Mouse (Mus musculus) CH12.LX (cell line): ENCODE data around the gene Ttc25. TPM values are rescaled to one million over a fixed set of nuclear protein-coding genes. Genes with fewer than 3 reads are reported as not detected.

ENCODE experiments used
- DNase-seq: peaks from one replicate; pipeline ENCODE4 v3.0.0-alpha.2; 2013; ENCODE audit errors: extremely low read depth
- H3K27ac ChIP-seq: 2 replicates; pipeline ENCODE4 v1.5.1; 2012; ENCODE audit warnings: low read depth, mild to moderate bottlenecking, control low read depth, moderate library complexity; ENCODE audit not compliant: insufficient read depth
- H3K27me3 ChIP-seq: replicated peaks from 2 replicates; pipeline ENCODE3; 2012; ENCODE audit warnings: inconsistent platforms
- H3K36me3 ChIP-seq, 2 experiments: replicated peaks in 1 of 2; 2 replicates each; pipeline versions ENCODE3 to v1.6.1; 2012; ENCODE audit warnings: inconsistent platforms in 1 of 2, low read length in 1 of 2, mild to moderate bottlenecking in 1 of 2, mixed read lengths in 1 of 2, moderate library complexity in 1 of 2; ENCODE audit not compliant: control insufficient read depth in 1 of 2, insufficient read depth in 1 of 2
- H3K4me1 ChIP-seq, 2 experiments: 2 replicates each; pipeline ENCODE4 v1.6.1; 2012; ENCODE audit warnings: inconsistent platforms in 1 of 2, moderate library complexity in 1 of 2; ENCODE audit not compliant: insufficient read depth in 2 of 2, control insufficient read depth in 1 of 2
- H3K4me2 ChIP-seq: 2 replicates; pipeline ENCODE4 v1.6.1; 2012; ENCODE audit warnings: low read depth, mild to moderate bottlenecking, control low read depth; ENCODE audit not compliant: poor library complexity, insufficient read depth, severe bottlenecking
- H3K4me3 ChIP-seq, 3 experiments: fragments of 150-350 bp in 1 of 3; sonication (generic) in 1 of 3; replicated peaks in 1 of 3; 2 replicates each; pipeline versions ENCODE3 to v1.5.1; 2011 to 2012; ENCODE audit warnings: low read depth in 2 of 3, low read length in 2 of 3, mild to moderate bottlenecking in 2 of 3, moderate library complexity in 2 of 3, control low read depth in 1 of 3, improper control_type of control experiment in 1 of 3, inconsistent platforms in 1 of 3, mixed read lengths in 1 of 3; ENCODE audit not compliant: poor library complexity in 1 of 3
- H3K79me2 ChIP-seq: replicated peaks from 2 replicates; pipeline ENCODE4 v1.6.1; 2012; ENCODE audit warnings: mild to moderate bottlenecking, moderate library complexity; ENCODE audit not compliant: control insufficient read depth, poor library complexity, insufficient read depth, severe bottlenecking; ENCODE audit errors: extremely low read depth
- H3K9ac ChIP-seq: 2 replicates; pipeline ENCODE4 v1.6.1; 2012; ENCODE audit warnings: low read depth, mild to moderate bottlenecking, control low read depth, moderate library complexity; ENCODE audit not compliant: insufficient read depth
- H3K9me3 ChIP-seq: replicated peaks from 2 replicates; pipeline ENCODE3; 2012; ENCODE audit warnings: low read length, inconsistent platforms, mixed read lengths
- BHLHE40 ChIP-seq: IDR thresholded peaks from 2 replicates; pipeline ENCODE4 v1.6.1; 2011; ENCODE audit warnings: mild to moderate bottlenecking, low read depth, low read length, improper control_type of control experiment
- CHD1 ChIP-seq: IDR thresholded peaks from 2 replicates; pipeline ENCODE4 v1.6.1; 2012; ENCODE audit warnings: low read depth, low read length, improper control_type of control experiment, inconsistent platforms
- E2F4 ChIP-seq: IDR thresholded peaks from 2 replicates; pipeline ENCODE4 v1.6.1; 2011; ENCODE audit warnings: low read depth, low read length, improper control_type of control experiment; ENCODE audit not compliant: insufficient replicate concordance
- ETS1 ChIP-seq: conservative IDR thresholded peaks from 2 replicates; pipeline ENCODE4 v1.6.1; 2012; ENCODE audit warnings: low read depth, mild to moderate bottlenecking, inconsistent platforms, low read length, improper control_type of control experiment, moderate library complexity
- IRF4 ChIP-seq: IDR thresholded peaks from 2 replicates; pipeline ENCODE4 v1.6.1; 2014; ENCODE audit warnings: low read depth, mild to moderate bottlenecking, inconsistent platforms, low read length, improper control_type of control experiment
- JUN ChIP-seq: IDR thresholded peaks from 2 replicates; pipeline ENCODE4 v1.6.1; 2011; ENCODE audit warnings: low read depth, mild to moderate bottlenecking, low read length, improper control_type of control experiment, moderate library complexity; ENCODE audit not compliant: insufficient read depth
- JUND ChIP-seq: conservative IDR thresholded peaks from 2 replicates; pipeline ENCODE4 v1.6.1; 2011; ENCODE audit warnings: low read depth, low read length, improper control_type of control experiment
- KAT2A ChIP-seq: IDR thresholded peaks from 2 replicates; pipeline ENCODE4 v1.6.1; 2012; ENCODE audit warnings: low read length, improper control_type of control experiment, inconsistent platforms; ENCODE audit not compliant: insufficient replicate concordance
- MAFK ChIP-seq: IDR thresholded peaks from 2 replicates; pipeline ENCODE4 v1.6.1; 2011; ENCODE audit warnings: low read length, improper control_type of control experiment; ENCODE audit not compliant: insufficient replicate concordance
- MAX ChIP-seq: IDR thresholded peaks from 2 replicates; pipeline ENCODE4 v1.6.1; 2011; ENCODE audit warnings: low read length, improper control_type of control experiment
- MAZ ChIP-seq: IDR thresholded peaks from 2 replicates; pipeline ENCODE4 v1.6.1; 2012; ENCODE audit warnings: low read depth, mild to moderate bottlenecking, inconsistent platforms, low read length, improper control_type of control experiment, moderate library complexity
- MEF2A ChIP-seq: IDR thresholded peaks from 2 replicates; pipeline ENCODE4 v1.6.1; 2014; ENCODE audit warnings: low read depth, mild to moderate bottlenecking, inconsistent platforms, low read length, improper control_type of control experiment, borderline replicate concordance
- MXI1 ChIP-seq: IDR thresholded peaks from 2 replicates; pipeline ENCODE4 v1.6.1; 2011; ENCODE audit warnings: mild to moderate bottlenecking, low read depth, low read length, improper control_type of control experiment
- MYC ChIP-seq: IDR thresholded peaks from 2 replicates; pipeline ENCODE4 v1.6.1; 2011; ENCODE audit warnings: low read depth, mild to moderate bottlenecking, improper control_type of control experiment, low read length
- NELFE ChIP-seq: IDR thresholded peaks from 2 replicates; pipeline ENCODE4 v1.6.1; 2011; ENCODE audit warnings: low read depth, low read length, improper control_type of control experiment
- PAX5 ChIP-seq: IDR thresholded peaks from 2 replicates; pipeline ENCODE4 v1.6.1; 2012; ENCODE audit warnings: low read length, inconsistent platforms, mixed read lengths
- POLR2A ChIP-seq: IDR thresholded peaks from 2 replicates; pipeline ENCODE4 v1.6.1; 2011; ENCODE audit warnings: low read depth, mild to moderate bottlenecking, improper control_type of control experiment, low read length
- POLR2AphosphoS2 ChIP-seq: IDR thresholded peaks from 2 replicates; pipeline ENCODE4 v1.6.1; 2011; ENCODE audit warnings: low read depth, low read length, improper control_type of control experiment
- RAD21 ChIP-seq: IDR thresholded peaks from 2 replicates; pipeline ENCODE4 v1.6.1; 2011; ENCODE audit warnings: low read depth, mild to moderate bottlenecking, low read length, improper control_type of control experiment, moderate library complexity
- RCOR1 ChIP-seq: conservative IDR thresholded peaks from 2 replicates; pipeline ENCODE4 v1.6.1; 2012; ENCODE audit warnings: low read depth, mild to moderate bottlenecking, inconsistent platforms, low read length, improper control_type of control experiment
- SMC3 ChIP-seq: IDR thresholded peaks from 2 replicates; pipeline ENCODE4 v1.6.1; 2011; ENCODE audit warnings: low read depth, low read length, improper control_type of control experiment
- TBP ChIP-seq: conservative IDR thresholded peaks from 2 replicates; pipeline ENCODE4 v1.6.1; 2011; ENCODE audit warnings: low read depth, low read length, improper control_type of control experiment
- TCF12 ChIP-seq: IDR thresholded peaks from 2 replicates; pipeline ENCODE4 v1.6.1; 2014; ENCODE audit warnings: low read depth, mild to moderate bottlenecking, inconsistent platforms, low read length, improper control_type of control experiment
- UBTF ChIP-seq: IDR thresholded peaks from 2 replicates; pipeline ENCODE4 v1.6.1; 2012; ENCODE audit warnings: low read depth, mild to moderate bottlenecking, inconsistent platforms, low read length, improper control_type of control experiment, moderate library complexity
- USF1 ChIP-seq: IDR thresholded peaks from 2 replicates; pipeline ENCODE4 v1.6.1; 2014; ENCODE audit warnings: low read depth, mild to moderate bottlenecking, inconsistent platforms, low read length, improper control_type of control experiment
- USF2 ChIP-seq: conservative IDR thresholded peaks from 2 replicates; pipeline ENCODE4 v1.6.1; 2011; ENCODE audit warnings: low read depth, low read length, improper control_type of control experiment
- ZC3H11A ChIP-seq: IDR thresholded peaks from 2 replicates; pipeline ENCODE4 v1.6.1; 2012; ENCODE audit warnings: low read depth, mild to moderate bottlenecking, inconsistent platforms, low read length, improper control_type of control experiment
- ZKSCAN1 ChIP-seq: IDR thresholded peaks from 2 replicates; pipeline ENCODE4 v1.6.1; 2012; ENCODE audit warnings: low read depth, inconsistent platforms, low read length, improper control_type of control experiment, borderline replicate concordance
- ZMIZ1 ChIP-seq: IDR thresholded peaks from 2 replicates; pipeline ENCODE4 v1.6.1; 2012; ENCODE audit warnings: low read depth, mild to moderate bottlenecking, inconsistent platforms, low read length, improper control_type of control experiment
- ZNF384 ChIP-seq: IDR thresholded peaks from 2 replicates; pipeline ENCODE4 v1.6.1; 2012; ENCODE audit warnings: low read depth, low read length, improper control_type of control experiment, inconsistent platforms
- dilution Hi-C: fragments of 300-500 bp; cut with MboI; formaldehyde crosslinking; loops from 2 replicates; pipeline ENCODE4 v1.14.3; 2020; ENCODE audit warnings: low sequenced_read_pairs; ENCODE audit not compliant: extremely low pct_unique_long_range_greater_than_20kb, extremely low pct_ligation_motif_present
- in situ Hi-C: fragments of 300-500 bp; cut with MboI; formaldehyde crosslinking; loops from 3 replicates; pipeline ENCODE4 v1.14.3; 2019; ENCODE audit warnings: low sequenced_read_pairs, low pct_ligation_motif_present, low pct_unique_long_range_greater_than_20kb, mixed read lengths
- polyA plus RNA-seq: library from polyadenylated mRNA; unstranded; fragments of >175 nt; gene quantifications from 2 replicates; pipeline ENCODE4 v1.2.1, GENCODE M21; 2012; ENCODE audit warnings: low read depth; ENCODE audit not compliant: insufficient read length
- total RNA-seq, 2 experiments: library from RNA; depleted of rRNA; stranded (reverse); fragments of 300-350 nt in 1 of 2; fragments of >200 nt in 1 of 2; gene quantifications; 2 replicates each; pipeline ENCODE4 v1.2.3; 2012 to 2014

Ttc25 gene
- total and polyA plus RNA-seq, 3 experiments = 0.51 to 12.8 (median 1.3) TPM

DNA sequence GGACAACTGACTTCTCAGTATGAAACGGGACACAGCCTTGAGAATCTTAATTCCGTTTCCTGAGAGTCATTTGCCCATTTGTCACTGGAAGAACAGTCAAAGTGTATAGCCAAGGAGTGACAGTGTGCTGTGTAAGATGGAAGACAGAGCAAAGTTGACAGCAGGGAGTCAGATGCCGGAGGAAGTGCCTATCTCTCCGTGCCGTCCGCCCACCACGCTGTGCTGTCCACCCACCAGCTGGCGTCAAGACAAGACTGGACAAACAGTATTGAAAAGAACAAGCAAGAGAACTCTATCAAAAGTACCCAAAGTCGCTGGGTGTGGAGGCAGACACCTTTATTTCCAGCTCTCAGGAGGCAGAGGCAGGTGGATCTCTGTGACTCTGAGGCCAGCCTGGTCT, 57.7 kb downstream of the Ttc25 start:
- Histone ChIP-seq H3K36me3 (peaks cover 38 to 88% of the 10 kb centered on the region in 2 experiments), H3K9me3 (no peaks in the 10 kb centered on the region), H3K27me3 (no peaks in the 10 kb centered on the region), H3K4me3 (no peak overlapping the region), H3K9ac (no peak overlapping the region), H3K27ac (no peak overlapping the region), H3K79me2 (peaks cover 86% of the 10 kb centered on the region), H3K4me2 (no peak overlapping the region), H3K4me1 (peaks cover 22 to 74% of the 10 kb centered on the region in 2 experiments)
- TF ChIP-seq ETS1 = no peak
- no peak for TF ChIP-seq UBTF
- no peak for TF ChIP-seq JUND
- TF ChIP-seq ZC3H11A = no peak
- no peak for TF ChIP-seq JUN
- no peak for TF ChIP-seq USF1
- TF ChIP-seq NELFE = no peak
- TF ChIP-seq USF2 = no peak
- TF ChIP-seq ZMIZ1 = no peak
- TF ChIP-seq MAZ = no peak
- no peak for TF ChIP-seq POLR2A
- TF ChIP-seq POLR2AphosphoS2 = no peak
- no peak for TF ChIP-seq SMC3
- TF ChIP-seq CHD1 = no peak
- no peak for TF ChIP-seq PAX5
- no peak for TF ChIP-seq MAX
- TF ChIP-seq IRF4 = no peak
- TF ChIP-seq MEF2A = no peak
- no peak for TF ChIP-seq MAFK
- no peak for TF ChIP-seq E2F4
- in situ Hi-C loops (no loop called here), dilution Hi-C loops (no loop called here)
- no peak for DNase-seq

DNA sequence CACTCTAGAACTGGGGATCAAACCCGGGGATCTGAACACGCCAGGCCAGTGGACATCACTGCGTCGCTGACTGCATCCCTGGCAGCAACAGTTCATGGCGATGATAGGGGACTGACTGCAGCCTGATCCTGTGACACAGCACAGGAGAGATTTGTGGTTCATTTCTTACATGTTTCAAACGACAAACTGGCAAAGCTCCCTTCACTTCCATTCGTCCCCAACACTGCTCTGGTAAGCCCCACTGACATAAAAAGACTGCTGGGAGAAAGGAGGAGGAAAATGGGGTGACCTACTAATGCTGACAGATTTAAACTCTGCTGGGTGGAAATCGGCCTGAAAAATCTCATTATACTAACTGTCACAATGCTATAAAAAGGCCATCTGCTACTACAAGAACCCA, 58.4 kb downstream of the Ttc25 start:
- H3K4me1 ChIP-seq = peaks cover 20 to 74% of the 10 kb centered on the region in 2 experiments
- H3K27me3 ChIP-seq = no peaks in the 10 kb centered on the region
- H3K4me3 ChIP-seq = no peak overlapping the region
- no peak overlapping the region for H3K9ac ChIP-seq
- no peak overlapping the region for H3K4me2 ChIP-seq
- peaks cover 36 to 91% of the 10 kb centered on the region in 2 experiments for H3K36me3 ChIP-seq
- H3K79me2 ChIP-seq = peaks cover 93% of the 10 kb centered on the region
- no peaks in the 10 kb centered on the region for H3K9me3 ChIP-seq
- TF ChIP-seq MAFK = no peak
- TF ChIP-seq KAT2A = no peak
- TF ChIP-seq ZNF384 = no peak
- TF ChIP-seq MXI1 = no peak
- TF ChIP-seq ZKSCAN1 = no peak
- no peak for TF ChIP-seq RCOR1
- TF ChIP-seq IRF4 = no peak
- TF ChIP-seq CHD1 = no peak
- TF ChIP-seq RAD21 = no peak
- no peak for TF ChIP-seq ETS1
- TF ChIP-seq MAZ = no peak
- TF ChIP-seq BHLHE40 = no peak
- TF ChIP-seq SMC3 = no peak
- no peak for TF ChIP-seq USF1
- TF ChIP-seq POLR2AphosphoS2 = no peak
- TF ChIP-seq MYC = no peak
- no peak for TF ChIP-seq POLR2A
- no peak for TF ChIP-seq TBP
- TF ChIP-seq TCF12 = no peak
- no peak for TF ChIP-seq ZMIZ1
- no peak overlapping the region for H3K27ac ChIP-seq
- dilution Hi-C loops (no loop called here), in situ Hi-C loops (no loop called here)
- DNase-seq = no peak
